Mouse (Mus musculus) erythroblast, embryonic 14.5 days (primary cell): ENCODE data around the gene Galt. TPM values are rescaled to one million over a fixed set of nuclear protein-coding genes. Genes with fewer than 3 reads are reported as not detected.
A peak's percentile ranks its signal among the peaks of the same experiment; 100 is the strongest.

Experiments used
- H3K27me3 ChIP-seq: 2 replicates; pipeline ENCODE4 v1.6.1; 2012; ENCODE audit warnings: inconsistent platforms; ENCODE audit not compliant: control insufficient read depth
- H3K36me3 ChIP-seq: 2 replicates; pipeline ENCODE4 v1.6.1; 2012; ENCODE audit warnings: mild to moderate bottlenecking, inconsistent platforms; ENCODE audit not compliant: control insufficient read depth
- H3K4me1 ChIP-seq: 2 replicates; pipeline ENCODE4 v1.6.1; 2012; ENCODE audit warnings: inconsistent platforms; ENCODE audit not compliant: control insufficient read depth
- H3K4me3 ChIP-seq: replicated peaks from 2 replicates; pipeline ENCODE3; 2012; ENCODE audit warnings: moderate library complexity, mild to moderate bottlenecking, inconsistent platforms
- H3K9me3 ChIP-seq: 2 replicates; pipeline ENCODE4 v1.6.1; 2012; ENCODE audit warnings: low read length, inconsistent platforms, mixed read lengths; ENCODE audit not compliant: control insufficient read depth
- GATA1 ChIP-seq: IDR thresholded peaks from 2 replicates; pipeline ENCODE4 v1.6.1; 2012; ENCODE audit warnings: low read length, inconsistent platforms, mixed read lengths
- TAL1 ChIP-seq: IDR thresholded peaks from 3 replicates; pipeline ENCODE4 v1.6.1; 2012; ENCODE audit warnings: low read length, inconsistent platforms, mixed read lengths
- polyA plus RNA-seq: library from polyadenylated mRNA; stranded (reverse); fragments of >175 nt; gene quantifications from 2 replicates; pipeline ENCODE4 v1.2.3, GENCODE M21; 2012

Galt gene
- 0.87 and 2.4 TPM in 2 replicates for polyA plus RNA-seq

DNA sequence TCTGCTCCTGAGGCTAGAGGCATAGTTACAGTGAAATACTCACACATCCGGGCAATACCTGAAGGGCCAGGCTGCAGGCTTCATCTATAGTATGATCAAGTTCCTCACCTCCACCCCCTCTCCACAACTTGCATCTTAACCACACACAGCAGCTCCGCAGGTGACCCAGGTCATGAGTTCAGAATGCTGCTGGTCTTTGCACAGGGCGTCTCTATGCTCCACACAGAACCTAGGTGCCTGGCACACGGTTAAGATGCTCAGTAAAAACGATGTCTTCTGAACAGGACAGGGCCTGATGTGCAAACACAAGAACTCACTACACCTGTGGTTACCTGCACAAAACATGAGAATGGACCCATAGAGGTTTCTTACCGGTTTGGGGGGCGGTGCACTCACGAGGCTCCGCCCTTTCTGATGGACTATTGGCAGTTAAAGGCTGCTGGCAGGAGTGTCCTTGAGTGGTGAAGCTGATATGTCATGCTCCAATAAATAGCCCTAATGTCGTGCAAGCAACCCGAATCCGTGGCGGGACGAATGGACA, at the start of gene Galt:
Galt (plus strand) TSS at position 432 of the 541 bp plus-strand sequence.
- no peaks in the 10 kb centered on the region for H3K9me3 ChIP-seq
- H3K4me1 ChIP-seq: peaks cover 23% of the 10 kb centered on the region
- H3K4me3 ChIP-seq: peak within 1 kb of the TSS; percentile 82
- H3K36me3 ChIP-seq: peaks cover 19% of the 10 kb centered on the region
- H3K27me3 ChIP-seq: no peaks in the 10 kb centered on the region
- no peak for TF ChIP-seq TAL1
- no peak for TF ChIP-seq GATA1

DNA sequence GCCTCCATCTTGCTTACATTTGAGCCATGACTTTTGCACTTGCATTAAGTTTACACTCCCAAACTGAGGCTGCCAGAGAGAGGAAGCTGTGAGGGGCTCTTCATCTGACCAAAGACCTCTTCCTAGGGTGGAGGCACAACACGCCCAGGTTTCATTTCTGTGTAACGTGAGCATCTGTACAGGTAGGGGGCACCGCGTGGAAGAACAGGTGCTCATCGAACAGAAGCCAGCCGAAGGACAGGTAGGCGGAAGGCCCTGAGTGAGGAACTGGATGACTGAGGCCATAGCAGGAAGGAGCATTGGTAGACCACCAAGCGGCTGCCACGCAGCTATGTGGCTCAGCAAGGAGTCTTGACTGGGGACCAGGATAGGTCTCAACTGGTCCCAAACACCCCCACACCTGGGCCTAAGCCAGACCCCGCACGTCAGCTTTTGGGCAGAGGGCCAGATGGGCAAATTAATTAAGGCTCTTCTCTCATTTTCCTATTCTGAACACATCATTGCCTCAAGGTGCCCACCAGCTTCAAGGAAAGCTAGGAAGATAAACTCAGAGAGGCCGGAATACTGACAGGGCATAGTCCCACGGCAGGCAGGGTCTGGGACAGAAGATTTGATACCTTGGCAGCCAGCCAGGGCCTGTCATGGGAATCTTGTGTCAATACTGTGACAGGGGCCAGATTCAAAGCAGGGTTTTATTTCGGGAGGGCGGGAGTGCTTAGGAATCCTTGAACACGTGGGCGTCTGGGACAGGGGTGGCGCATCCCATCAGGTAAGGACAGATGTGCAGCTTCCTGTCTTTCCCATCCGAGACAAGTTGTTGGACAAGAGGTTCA, 48.9 kb upstream of the Galt start:
- Histone ChIP-seq H3K36me3 (peaks cover 4% of the 10 kb centered on the region), H3K4me1 (peaks cover 9% of the 10 kb centered on the region), H3K4me3 (no peak overlapping the region), H3K9me3 (no peaks in the 10 kb centered on the region), H3K27me3 (peaks cover 50% of the 10 kb centered on the region)
- TF ChIP-seq GATA1 (no peak), TAL1 (no peak)

DNA sequence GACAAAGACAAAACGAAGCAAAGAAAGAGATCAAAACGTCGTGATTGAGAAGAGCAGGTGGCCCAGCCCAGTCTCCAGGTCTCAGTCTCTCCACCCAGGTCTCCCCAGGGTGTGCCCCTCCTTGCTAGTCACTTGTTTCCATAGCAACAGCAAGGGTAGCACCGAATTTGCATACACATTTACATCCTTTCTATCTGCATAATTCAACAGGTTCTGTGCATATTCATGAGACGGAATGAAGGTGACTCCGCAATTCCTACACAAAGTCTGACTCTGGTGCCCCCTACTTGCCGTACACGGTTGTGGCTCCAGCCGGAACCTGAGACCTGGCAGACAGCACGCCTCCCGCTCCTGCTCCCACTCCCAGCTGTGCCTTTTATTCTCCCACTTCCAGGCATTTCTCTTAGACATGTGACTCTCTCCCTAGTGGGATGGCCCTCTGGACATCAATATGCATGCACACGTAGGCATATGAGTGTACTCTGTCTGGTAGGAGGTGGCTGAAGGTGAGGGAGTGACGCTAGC, 48.0 kb upstream of the Galt start:
- Histone ChIP-seq H3K27me3 (peaks cover 50% of the 10 kb centered on the region), H3K4me1 (peaks cover 17% of the 10 kb centered on the region), H3K36me3 (peaks cover 13% of the 10 kb centered on the region), H3K4me3 (no peak overlapping the region), H3K9me3 (no peaks in the 10 kb centered on the region)
- no peak for TF ChIP-seq TAL1

DNA sequence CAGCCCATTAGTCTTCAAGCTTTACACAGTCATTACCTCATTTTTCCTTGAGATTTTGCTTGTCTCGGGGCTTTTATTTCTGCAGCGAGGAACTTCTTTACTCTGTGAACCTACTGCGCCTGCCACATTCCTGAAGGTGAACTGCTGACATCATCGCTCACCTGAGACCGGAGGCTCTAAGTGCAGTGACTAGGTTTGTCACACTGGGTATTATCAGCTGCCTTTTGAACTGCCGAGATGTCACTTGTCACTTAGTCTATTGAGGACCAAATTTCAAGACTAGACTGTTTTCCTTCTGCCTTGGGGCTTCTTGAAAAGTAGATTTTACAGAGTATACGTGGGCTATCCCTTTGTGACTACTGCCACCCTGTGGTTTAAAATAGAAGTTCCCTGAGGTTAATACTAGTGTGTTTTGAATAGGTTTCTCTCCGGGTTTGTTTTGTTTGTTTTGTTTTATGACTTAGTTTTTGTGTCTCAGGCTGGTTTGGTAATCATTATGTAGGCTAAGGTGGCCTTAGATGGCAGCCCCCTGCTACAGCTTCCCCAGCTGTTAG, 46.8 kb upstream of the Galt start:
- no peaks in the 10 kb centered on the region for H3K9me3 ChIP-seq
- no peak for TF ChIP-seq TAL1
- no peak for TF ChIP-seq GATA1
- H3K4me3 ChIP-seq: no peak overlapping the region
- H3K36me3 ChIP-seq: peaks cover 17% of the 10 kb centered on the region
- H3K27me3 ChIP-seq: peaks cover 49% of the 10 kb centered on the region
- H3K4me1 ChIP-seq: peaks cover 27% of the 10 kb centered on the region

DNA sequence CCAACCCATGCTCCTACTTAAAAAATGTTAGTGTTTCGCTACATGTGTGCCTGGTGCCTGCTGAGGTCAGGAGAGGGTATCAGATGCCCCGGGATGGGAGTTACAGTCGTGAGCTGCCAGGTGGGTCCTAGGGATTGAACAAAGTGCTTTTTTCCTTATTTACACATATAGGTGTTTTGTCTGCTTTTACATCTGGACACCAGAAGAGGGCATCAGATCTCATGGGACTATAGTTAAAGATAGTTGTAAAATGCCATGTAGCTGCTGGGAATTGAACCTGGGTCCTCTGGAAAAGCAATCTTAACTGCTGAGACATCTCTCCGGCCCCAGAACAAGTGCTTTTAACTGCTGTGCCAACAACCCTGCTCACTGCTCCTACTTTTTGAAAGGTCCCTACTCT, 44.8 kb upstream of the Galt start:
- Histone ChIP-seq H3K4me3 (no peak overlapping the region), H3K9me3 (no peaks in the 10 kb centered on the region), H3K27me3 (peaks cover 34% of the 10 kb centered on the region), H3K36me3 (peaks cover 25% of the 10 kb centered on the region), H3K4me1 (peaks cover 41% of the 10 kb centered on the region)
- TF ChIP-seq GATA1 (no peak), TAL1 (no peak)

DNA sequence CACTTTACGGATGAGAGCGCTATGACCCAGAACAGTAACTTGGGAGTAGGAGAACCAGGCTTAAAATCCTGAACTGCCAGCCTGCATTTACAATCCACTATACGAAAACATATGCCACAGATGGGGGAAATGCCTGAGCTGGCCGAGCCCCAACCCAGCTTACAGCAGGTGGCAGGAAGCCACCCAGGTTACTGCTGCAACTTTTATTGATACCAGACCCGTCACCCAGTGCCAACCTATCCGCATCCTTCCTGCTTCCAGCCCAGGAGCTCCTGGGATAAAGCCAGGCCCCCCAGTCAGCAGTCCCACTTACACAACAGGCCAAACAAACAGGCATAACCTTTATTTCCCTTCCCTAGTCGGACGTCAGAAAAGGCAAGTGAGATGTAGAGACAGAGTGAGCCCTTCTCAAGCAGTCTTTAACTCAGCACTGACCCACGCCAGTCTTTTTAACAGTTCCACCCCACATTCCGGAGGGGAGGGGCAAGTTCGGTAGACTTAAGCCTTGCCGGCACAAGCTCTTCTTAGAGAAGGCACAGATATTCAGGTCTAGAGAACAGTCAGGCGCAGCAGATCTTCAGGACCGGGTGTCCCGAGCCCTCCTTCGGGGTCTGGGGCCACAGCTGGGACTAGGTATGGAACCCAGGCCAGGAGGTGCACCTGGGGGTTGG, 43.2 kb upstream of the Galt start:
- H3K36me3 ChIP-seq: peaks cover 40% of the 10 kb centered on the region
- H3K9me3 ChIP-seq: no peaks in the 10 kb centered on the region
- peaks cover 41% of the 10 kb centered on the region for H3K4me1 ChIP-seq
- peaks cover 18% of the 10 kb centered on the region for H3K27me3 ChIP-seq
- peak overlapping the region; percentile 73 for H3K4me3 ChIP-seq
- TF ChIP-seq GATA1 (no peak), TAL1 (no peak)

DNA sequence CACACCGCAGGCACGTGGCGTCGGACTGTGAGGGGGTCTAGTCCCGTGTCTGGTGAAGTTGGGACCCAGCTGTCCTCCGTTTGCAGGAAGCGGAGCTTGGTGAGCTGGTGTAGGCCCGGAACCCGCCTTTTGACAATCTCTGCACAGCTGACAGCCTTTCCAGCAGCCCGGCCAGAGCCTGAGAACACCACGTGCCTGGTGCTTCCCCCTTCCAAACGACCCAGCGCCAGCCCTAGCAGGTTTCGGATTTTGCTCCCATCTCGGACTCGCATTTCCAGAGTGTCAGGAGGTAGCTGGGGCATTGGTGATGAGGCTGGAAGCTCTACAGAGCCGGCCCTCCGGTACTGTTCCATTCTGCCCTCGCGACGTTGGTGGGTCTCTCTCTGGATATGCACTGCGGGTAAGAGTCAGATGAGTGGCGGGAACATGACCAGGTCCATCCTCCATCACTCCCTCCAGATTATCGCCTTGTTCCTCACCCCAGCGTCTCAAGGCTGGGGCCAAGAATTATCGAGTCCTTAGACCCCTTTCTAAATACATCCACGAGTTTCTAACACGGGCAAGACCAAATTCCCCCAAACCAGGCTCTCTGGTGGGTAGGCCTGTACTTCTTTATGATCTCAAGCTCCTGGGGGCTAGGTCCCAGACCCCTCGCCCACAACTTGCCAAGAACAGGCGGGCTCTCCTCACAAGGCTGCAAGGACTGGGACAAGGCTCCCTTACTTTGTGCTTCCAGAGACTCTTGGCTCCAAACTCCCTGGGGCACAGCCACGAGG, 42.4 kb upstream of the Galt start:
- Histone ChIP-seq H3K27me3 (peaks cover 10% of the 10 kb centered on the region), H3K4me1 (peaks cover 35% of the 10 kb centered on the region), H3K4me3 (peak overlapping the region; percentile 73), H3K9me3 (no peaks in the 10 kb centered on the region), H3K36me3 (peaks cover 48% of the 10 kb centered on the region)
- TF ChIP-seq GATA1 (no peak), TAL1 (no peak)

DNA sequence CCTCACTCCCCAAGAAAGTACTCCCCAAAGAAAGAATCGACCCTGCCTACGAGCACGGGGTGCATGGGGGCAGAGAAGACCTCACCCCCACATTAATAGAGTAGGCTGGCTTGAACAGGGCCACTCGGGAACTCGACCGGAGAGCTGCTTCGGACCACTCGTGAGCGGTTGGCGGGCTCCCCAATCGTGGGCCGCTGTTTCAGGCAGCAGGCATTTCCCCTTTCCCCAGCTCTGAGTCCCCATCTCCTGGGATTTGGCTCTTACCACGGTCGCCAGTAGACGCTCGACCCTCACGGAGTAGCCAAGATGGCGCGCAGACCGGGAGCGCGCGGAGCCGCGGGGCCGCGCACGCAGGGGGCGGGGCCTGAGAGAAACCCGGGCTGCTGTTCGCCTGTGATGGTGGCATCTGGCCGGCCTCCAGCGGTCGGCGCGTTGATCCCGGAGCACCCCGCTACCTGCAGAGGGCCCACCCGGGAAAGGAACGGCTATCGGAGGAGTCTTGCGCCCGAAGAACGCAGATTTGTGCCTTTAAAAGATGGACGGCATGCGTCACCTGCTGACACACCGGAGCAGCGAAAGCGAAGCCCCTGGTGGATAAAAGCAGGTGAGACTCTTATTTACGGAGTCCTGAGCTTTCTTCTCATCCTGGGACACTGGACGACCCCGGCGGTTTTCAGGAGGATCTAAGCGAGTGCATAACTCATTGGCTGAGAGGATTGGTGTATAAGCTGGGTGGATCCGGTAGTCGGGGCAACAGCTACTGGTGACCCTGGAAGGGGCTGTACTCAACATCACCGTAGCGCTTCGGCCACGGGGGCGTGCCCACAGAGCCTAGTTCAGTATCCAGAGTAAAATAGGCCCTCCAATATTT, 41.6 kb upstream of the Galt start, which contains the start of gene Rpp25l:
Rpp25l (minus strand) TSS at position 338 of the 871 bp plus-strand sequence.
- Histone ChIP-seq H3K4me3 (peak within 1 kb of the TSS; percentile 73), H3K9me3 (no peaks in the 10 kb centered on the region), H3K4me1 (peaks cover 35% of the 10 kb centered on the region), H3K36me3 (peaks cover 56% of the 10 kb centered on the region), H3K27me3 (peaks cover 3% of the 10 kb centered on the region; the same call in 1 of the 2 replicates)
- TF ChIP-seq GATA1 (no peak), TAL1 (no peak)
